8 mouse cellular contexts compared by ENCODE assay signal in genomic region chr1:192190508-192191321, GRCm38 (mm10). TPM values are rescaled to one million over a fixed set of nuclear protein-coding genes. Genes with fewer than 3 reads are reported as not detected.
A peak's percentile ranks its signal among the peaks of the same experiment; 100 is the strongest.
DNase-seq lines count a peak whose midpoint lies in the region; ATAC-seq and TF ChIP-seq lines count a peak whose summit lies in the region.

Gene Kcnh1 (plus strand): TSS chr1:192190774.

- peak within 1 kb of the TSS; percentile 47 for H3K4me3 ChIP-seq in intestine, postnatal 0 days (ENCODE audit: low read depth, low read length)

- H3K4me2 ChIP-seq in intestine, postnatal 0 days (replicated peaks; ENCODE audit: low read depth) = peak within 1 kb of the TSS; percentile 93

- no peak within 1 kb of the TSS; the same call in 1 of the 2 replicates for H3K27ac ChIP-seq in intestine, postnatal 0 days (ENCODE audit: low read depth, low read length)

- H3K4me1 ChIP-seq in intestine, postnatal 0 days (replicated peaks; ENCODE audit: control insufficient read depth, insufficient read depth, low read length) = no peaks in the 10 kb centered on the region

- WGBS in intestine, postnatal 0 days = under 1% methylated on average over 73 of the region's 73 CpGs

- H3K9me3 ChIP-seq in intestine, postnatal 0 days (ENCODE audit: control insufficient read depth) = no peaks in the 10 kb centered on the region

- intact Hi-C loops in left cerebral cortex, postnatal 25 days (cut with DNase I) = loop anchor here (1.0 to 10.0 kb wide), 6 partner anchors 152 to 460 kb away; no protein-coding TSS in a partner anchor

- no peaks in the 10 kb centered on the region for H3K36me3 ChIP-seq in intestine, postnatal 0 days (ENCODE audit: control insufficient read depth, insufficient read depth)

- peaks cover 12% of the 10 kb centered on the region; the same call in 1 of the 2 replicates for H3K27me3 ChIP-seq in intestine, postnatal 0 days (replicated peaks; ENCODE audit: control insufficient read depth, insufficient read depth, low read length)

- peak within 1 kb of the TSS; percentile 40; the same call in 1 of the 2 replicates for H3K9ac ChIP-seq in intestine, postnatal 0 days (ENCODE audit: low read depth, low read length)

- ATAC-seq in intestine, postnatal 0 days = peak; percentile 90

- peak; percentile 96 for DNase-seq in adrenal gland, postnatal 10 days
- peak; percentile 90 for DNase-seq in embryo, embryonic 11 days
- DNase-seq in gastrocnemius, postnatal 4 days (ENCODE audit: low spot score in 2 of 2) = peak; percentile 70 to 82
- peak; percentile 93 to 97 for DNase-seq in left cerebral cortex, postnatal 25 days (ENCODE audit: low spot score in 2 of 2)
- peak; percentile 77 for DNase-seq in mesoderm, embryonic 11.5 days (ENCODE audit: low read depth, low spot score)
- DNase-seq in right cerebral cortex, postnatal 4 days = peak; percentile 98
- DNase-seq in urinary bladder, postnatal 4 days (ENCODE audit: low spot score in 2 of 2) = peak; percentile 81 to 89

- peak; percentile 98 for TF ChIP-seq CTCF in intestine, postnatal 0 days (IDR thresholded peaks at IDR 0.05; ENCODE audit: low read depth)

RNA-seq across cellular contexts. Expression of gene Kcnh1, which starts in this region (rescaled TPM):
- total RNA-seq in adrenal gland, postnatal 10 days (2021) = under 1 TPM; 0.24 to 0.64 TPM
- under 1 TPM; 0.10 to 0.12 TPM for total RNA-seq in gastrocnemius, postnatal 4 days (2021)
- 0.65 and 0.69 TPM in 2 replicates for polyA plus RNA-seq in intestine, postnatal 0 days (2015; fragmentation: Nextera tagmentation; extraction: Ambion mirVana)
- 10 to 100 TPM; 76.5 to 81.5 TPM for total RNA-seq in left cerebral cortex, postnatal 25 days (2021)

Comparison
In these comparisons a context has a peak if more than half of its experiments do, and no peak if none do; other contexts are left out.
1. RNA of gene Kcnh1 (total RNA-seq): 76.5 to 81.5 TPM in left cerebral cortex, postnatal 25 days; 0.24 to 0.64 TPM in adrenal gland, postnatal 10 days and 0.10 to 0.12 TPM in gastrocnemius, postnatal 4 days; every median in the first group is over 10 times any median in the second.
2. Peak in DNase-seq in adrenal gland, postnatal 10 days; RNA of the gene not detected or under 1 TPM.
3. Peak in DNase-seq in gastrocnemius, postnatal 4 days; RNA of the gene not detected or under 1 TPM.
4. Peak in ATAC-seq, H3K4me3 ChIP-seq, H3K9ac ChIP-seq and H3K4me2 ChIP-seq in intestine, postnatal 0 days; RNA of the gene not detected or under 1 TPM.
5. Peak in every context shown above with its lines, with median percentiles within 50 percentile points of each other: DNase-seq.